Mouse (Mus musculus) MEL (cell line): ENCODE measurements around the gene Coasy. TPM values are rescaled to one million over a fixed set of nuclear protein-coding genes. Genes with fewer than 3 reads are reported as not detected.

Source experiments
- DNase-seq: peaks from one replicate; pipeline ENCODE4 v3.0.0; 2011; ENCODE audit warnings: low read depth, low spot score
- H3K27ac ChIP-seq: 2 replicates; pipeline ENCODE4 v1.5.1; 2012; ENCODE audit warnings: low read depth, mild to moderate bottlenecking, control low read depth, low read length, moderate library complexity; ENCODE audit not compliant: control insufficient read depth
- H3K27me3 ChIP-seq, 2 experiments: fragments of 150-350 bp in 1 of 2; sonication (generic) in 1 of 2; 2 replicates each; pipeline ENCODE4 v1.6.1; 2012; ENCODE audit warnings: low read length in 2 of 2, mild to moderate bottlenecking in 2 of 2, improper control_type of control experiment in 1 of 2, moderate library complexity in 1 of 2; ENCODE audit not compliant: insufficient read depth in 2 of 2, control insufficient read depth in 1 of 2
- H3K36me3 ChIP-seq, 2 experiments: 2 replicates each; pipeline ENCODE4 v1.6.1; 2012 to 2014; ENCODE audit warnings: low read length in 2 of 2, improper control_type of control experiment in 1 of 2, inconsistent platforms in 1 of 2, mild to moderate bottlenecking in 1 of 2; ENCODE audit not compliant: insufficient read depth in 2 of 2, control insufficient read depth in 1 of 2
- H3K4me1 ChIP-seq, 2 experiments: fragments of 150-350 bp in 1 of 2; sonication (generic) in 1 of 2; 2 replicates each; pipeline ENCODE4 v1.6.1; 2012; ENCODE audit warnings: low read length in 2 of 2, improper control_type of control experiment in 1 of 2, mild to moderate bottlenecking in 1 of 2; ENCODE audit not compliant: insufficient read depth in 2 of 2, control insufficient read depth in 1 of 2
- H3K4me3 ChIP-seq, 2 experiments: fragments of 150-350 bp in 1 of 2; sonication (generic) in 1 of 2; 2 replicates each; pipeline ENCODE4 v1.5.1; 2012; ENCODE audit warnings: low read depth in 2 of 2, low read length in 2 of 2, mild to moderate bottlenecking in 2 of 2, moderate library complexity in 2 of 2, control low read depth in 1 of 2, improper control_type of control experiment in 1 of 2; ENCODE audit not compliant: control insufficient read depth in 1 of 2, insufficient read depth in 1 of 2
- H3K79me2 ChIP-seq: 2 replicates; pipeline ENCODE4 v1.6.1; 2012; ENCODE audit warnings: mild to moderate bottlenecking, low read length, moderate library complexity; ENCODE audit not compliant: control insufficient read depth, poor library complexity, insufficient read depth
- H3K9ac ChIP-seq: 2 replicates; pipeline ENCODE4 v1.6.1; 2012; ENCODE audit warnings: low read depth, mild to moderate bottlenecking, control low read depth, low read length, moderate library complexity; ENCODE audit not compliant: control insufficient read depth, poor library complexity, severe bottlenecking
- H3K9me3 ChIP-seq: fragments of 150-350 bp; sonication (generic); replicated peaks from 2 replicates; pipeline ENCODE4 v1.6.1; 2012; ENCODE audit warnings: mild to moderate bottlenecking, low read length, improper control_type of control experiment, moderate library complexity; ENCODE audit not compliant: insufficient read depth
- CHD2 ChIP-seq: IDR thresholded peaks from 2 replicates; pipeline ENCODE4 v1.6.1; 2011; ENCODE audit warnings: low read length, improper control_type of control experiment
- CTCF ChIP-seq, 3 experiments: IDR thresholded peaks in 2 of 3; conservative IDR thresholded peaks in 1 of 3; 2 replicates each; pipeline ENCODE4 v1.5.1; 2011 to 2012; ENCODE audit warnings: low read length in 3 of 3, low read depth in 2 of 3, mild to moderate bottlenecking in 2 of 3, improper control_type of control experiment in 1 of 3, inconsistent platforms in 1 of 3, mixed read lengths in 1 of 3, moderate library complexity in 1 of 3; ENCODE audit not compliant: control insufficient read depth in 1 of 3, insufficient read depth in 1 of 3, poor library complexity in 1 of 3, severe bottlenecking in 1 of 3
- E2F4 ChIP-seq: IDR thresholded peaks from 2 replicates; pipeline ENCODE4 v1.6.1; 2011; ENCODE audit warnings: low read depth, low read length, improper control_type of control experiment, borderline replicate concordance
- ELF1 ChIP-seq: IDR thresholded peaks from 2 replicates; pipeline ENCODE4 v1.6.1; 2014; ENCODE audit warnings: low read depth, mild to moderate bottlenecking, inconsistent platforms, low read length, improper control_type of control experiment, moderate library complexity
- EP300 ChIP-seq, 2 experiments: IDR thresholded peaks; 2 replicates each; pipeline ENCODE4 v1.6.1; 2011; ENCODE audit warnings: improper control_type of control experiment in 2 of 2, low read length in 2 of 2, low read depth in 1 of 2, mild to moderate bottlenecking in 1 of 2
- ETS1 ChIP-seq: IDR thresholded peaks from 2 replicates; pipeline ENCODE4 v1.6.1; 2012; ENCODE audit warnings: low read depth, mild to moderate bottlenecking, inconsistent platforms, low read length, improper control_type of control experiment, moderate library complexity
- GABPA ChIP-seq: IDR thresholded peaks from 2 replicates; pipeline ENCODE4 v1.6.1; 2012; ENCODE audit warnings: low read depth, mild to moderate bottlenecking, inconsistent platforms, low read length, improper control_type of control experiment, moderate library complexity
- GATA1 ChIP-seq: IDR thresholded peaks from 2 replicates; pipeline ENCODE4 v1.6.1; 2011; ENCODE audit warnings: low read depth, low read length, improper control_type of control experiment
- HCFC1 ChIP-seq: IDR thresholded peaks from 2 replicates; pipeline ENCODE4 v1.6.1; 2012; ENCODE audit warnings: low read depth, mild to moderate bottlenecking, inconsistent platforms, low read length, improper control_type of control experiment, moderate library complexity
- JUND ChIP-seq: IDR thresholded peaks from 2 replicates; pipeline ENCODE4 v1.6.1; 2011; ENCODE audit warnings: low read depth, mild to moderate bottlenecking, improper control_type of control experiment, low read length
- KAT2A ChIP-seq: conservative IDR thresholded peaks from 2 replicates; pipeline ENCODE4 v1.6.1; 2012; ENCODE audit warnings: low read depth, low read length, improper control_type of control experiment, inconsistent platforms
- MAFK ChIP-seq: IDR thresholded peaks from 2 replicates; pipeline ENCODE4 v1.6.1; 2011; ENCODE audit warnings: low read depth, mild to moderate bottlenecking, low read length, improper control_type of control experiment, borderline replicate concordance
- MAX ChIP-seq: IDR thresholded peaks from 2 replicates; pipeline ENCODE4 v1.6.1; 2011; ENCODE audit warnings: low read length, improper control_type of control experiment
- MAZ ChIP-seq: IDR thresholded peaks from 2 replicates; pipeline ENCODE4 v1.6.1; 2012; ENCODE audit warnings: low read depth, mild to moderate bottlenecking, inconsistent platforms, low read length, improper control_type of control experiment
- MEF2A ChIP-seq: IDR thresholded peaks from 2 replicates; pipeline ENCODE4 v1.6.1; 2014; ENCODE audit warnings: low read depth, mild to moderate bottlenecking, inconsistent platforms, low read length, improper control_type of control experiment; ENCODE audit not compliant: poor library complexity, insufficient replicate concordance, severe bottlenecking; ENCODE audit errors: extremely low read depth
- MYB ChIP-seq: IDR thresholded peaks from 2 replicates; pipeline ENCODE4 v1.6.1; 2011; ENCODE audit warnings: mild to moderate bottlenecking, low read depth, low read length, improper control_type of control experiment
- MYC ChIP-seq: IDR thresholded peaks from 2 replicates; pipeline ENCODE4 v1.6.1; 2011; ENCODE audit warnings: low read depth, mild to moderate bottlenecking, low read length, improper control_type of control experiment, moderate library complexity
- NELFE ChIP-seq: IDR thresholded peaks from 2 replicates; pipeline ENCODE4 v1.6.1; 2011; ENCODE audit warnings: low read depth, low read length, improper control_type of control experiment
- NRF1 ChIP-seq: IDR thresholded peaks from 2 replicates; pipeline ENCODE4 v1.6.1; 2014; ENCODE audit warnings: low read depth, mild to moderate bottlenecking, inconsistent platforms, low read length, improper control_type of control experiment, moderate library complexity; ENCODE audit not compliant: poor library complexity, insufficient read depth, severe bottlenecking
- POLR2A ChIP-seq, 2 experiments: IDR thresholded peaks; 2 replicates each; pipeline ENCODE4 v1.6.1; 2011 to 2012; ENCODE audit warnings: low read length in 2 of 2, mild to moderate bottlenecking in 2 of 2, control low read depth in 1 of 2, improper control_type of control experiment in 1 of 2, low read depth in 1 of 2, moderate library complexity in 1 of 2; ENCODE audit not compliant: control insufficient read depth in 1 of 2, insufficient read depth in 1 of 2, poor library complexity in 1 of 2
- POLR2AphosphoS5 ChIP-seq: IDR thresholded peaks from 2 replicates; pipeline ENCODE4 v1.6.1; 2012; ENCODE audit warnings: low read depth, borderline replicate concordance, mild to moderate bottlenecking, inconsistent platforms, low read length, moderate library complexity, mixed read lengths
- RAD21 ChIP-seq: IDR thresholded peaks from 2 replicates; pipeline ENCODE4 v1.6.1; 2011; ENCODE audit warnings: mild to moderate bottlenecking, low read depth, low read length, improper control_type of control experiment
- RCOR1 ChIP-seq: IDR thresholded peaks from 2 replicates; pipeline ENCODE4 v1.6.1; 2012; ENCODE audit warnings: low read depth, mild to moderate bottlenecking, inconsistent platforms, low read length, improper control_type of control experiment
- SIN3A ChIP-seq: IDR thresholded peaks from 2 replicates; pipeline ENCODE4 v1.6.1; 2012; ENCODE audit warnings: low read length, improper control_type of control experiment, inconsistent platforms
- SMC3 ChIP-seq: IDR thresholded peaks from 2 replicates; pipeline ENCODE4 v1.6.1; 2011; ENCODE audit warnings: low read depth, low read length, improper control_type of control experiment
- TAL1 ChIP-seq: IDR thresholded peaks from 2 replicates; pipeline ENCODE4 v1.6.1; 2012; ENCODE audit warnings: mild to moderate bottlenecking, inconsistent platforms, low read length, moderate library complexity, mixed read lengths
- TBP ChIP-seq: IDR thresholded peaks from 2 replicates; pipeline ENCODE4 v1.8.0; 2011; ENCODE audit warnings: low read depth, low read length, improper control_type of control experiment
- TCF12 ChIP-seq: IDR thresholded peaks from 2 replicates; pipeline ENCODE4 v1.6.1; 2014; ENCODE audit warnings: low read depth, mild to moderate bottlenecking, inconsistent platforms, low read length, improper control_type of control experiment, moderate library complexity
- UBTF ChIP-seq: IDR thresholded peaks from 2 replicates; pipeline ENCODE4 v1.6.1; 2012; ENCODE audit warnings: low read depth, mild to moderate bottlenecking, inconsistent platforms, low read length, improper control_type of control experiment, moderate library complexity, borderline replicate concordance; ENCODE audit not compliant: insufficient read depth
- USF1 ChIP-seq: IDR thresholded peaks from 2 replicates; pipeline ENCODE4 v1.6.1; 2014; ENCODE audit warnings: low read depth, mild to moderate bottlenecking, inconsistent platforms, low read length, improper control_type of control experiment, moderate library complexity
- USF2 ChIP-seq, 2 experiments: IDR thresholded peaks; 2 replicates each; pipeline ENCODE4 v1.6.1; 2011 to 2012; ENCODE audit warnings: improper control_type of control experiment in 2 of 2, low read length in 2 of 2, borderline replicate concordance in 1 of 2, inconsistent platforms in 1 of 2, low read depth in 1 of 2, mild to moderate bottlenecking in 1 of 2; ENCODE audit not compliant: insufficient read depth in 1 of 2
- ZC3H11A ChIP-seq: IDR thresholded peaks from 2 replicates; pipeline ENCODE4 v1.6.1; 2012; ENCODE audit warnings: low read depth, mild to moderate bottlenecking, inconsistent platforms, low read length, improper control_type of control experiment
- ZKSCAN1 ChIP-seq: IDR thresholded peaks from 2 replicates; pipeline ENCODE4 v1.6.1; 2012; ENCODE audit warnings: low read depth, mild to moderate bottlenecking, inconsistent platforms, low read length, improper control_type of control experiment, moderate library complexity
- ZMIZ1 ChIP-seq: IDR thresholded peaks from 2 replicates; pipeline ENCODE4 v1.6.1; 2012; ENCODE audit warnings: low read depth, mild to moderate bottlenecking, inconsistent platforms, low read length, improper control_type of control experiment, moderate library complexity
- ZNF384 ChIP-seq: IDR thresholded peaks from 2 replicates; pipeline ENCODE4 v1.6.1; 2012; ENCODE audit warnings: low read depth, mild to moderate bottlenecking, inconsistent platforms, low read length, improper control_type of control experiment
- polyA plus RNA-seq, 2 experiments: library from polyadenylated mRNA; stranded (reverse) in 1 of 2; unstranded in 1 of 2; fragments of >175 nt in 1 of 2; fragments of >200 nt in 1 of 2; gene quantifications; 2 replicates each; pipeline versions ENCODE4 v1.2.1 to v1.2.4; 2012; ENCODE audit warnings: low replicate concordance in 2 of 2, low read depth in 1 of 2; ENCODE audit not compliant: insufficient read length in 2 of 2, insufficient read depth in 1 of 2, missing spikeins in 1 of 2
- total RNA-seq: library from RNA; depleted of rRNA; stranded (reverse); fragments of 300-350 nt; gene quantifications from 2 replicates; pipeline ENCODE4 v1.2.3, GENCODE M21; 2012

Coasy gene
- total and polyA plus RNA-seq, 3 experiments = 34.8 to 44.2 TPM; not detected in 1

DNA sequence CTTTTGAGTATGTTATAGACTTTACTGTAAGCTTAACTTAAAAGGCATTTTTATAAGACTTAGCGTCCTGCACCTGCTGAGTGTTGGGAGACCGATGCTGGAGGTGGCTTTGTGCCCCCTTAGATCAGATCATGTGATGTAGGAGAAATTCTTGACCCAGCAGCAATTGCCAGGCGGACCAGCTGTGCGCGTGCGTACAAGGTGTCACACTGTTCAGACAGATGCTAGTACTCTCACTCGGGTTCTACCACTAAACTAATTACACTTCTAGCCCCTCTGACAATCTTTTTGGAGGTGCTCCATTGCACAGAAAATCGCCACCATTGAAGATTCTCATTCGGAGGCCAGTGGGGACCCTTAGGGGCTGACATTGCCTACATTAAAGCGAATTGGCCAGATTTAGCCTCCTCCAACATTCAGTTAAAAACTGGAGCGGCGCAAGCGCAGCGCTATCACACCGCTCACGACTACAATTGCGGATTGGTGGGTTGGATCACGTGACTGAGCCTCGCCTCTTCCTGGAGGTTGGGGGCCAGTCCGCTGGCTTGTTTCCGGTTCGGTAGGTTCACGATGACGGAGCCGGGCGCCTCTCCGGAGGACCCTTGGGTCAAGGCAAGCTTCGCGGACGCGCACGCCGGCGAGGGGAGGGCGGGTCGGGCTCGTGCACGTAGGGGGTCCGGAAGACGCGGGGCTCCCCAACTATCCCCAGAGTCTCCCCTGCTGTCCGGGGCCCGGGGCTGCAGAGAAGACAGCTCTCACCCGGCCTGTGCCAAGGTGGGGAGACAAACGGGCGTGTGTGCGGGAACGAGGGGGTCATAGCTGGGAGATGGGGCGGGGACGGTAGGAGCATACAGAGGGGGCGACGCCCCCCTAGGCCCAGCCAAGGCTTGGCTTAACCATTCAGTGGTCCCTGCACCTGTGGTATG is 4.7 kb downstream of the Coasy start, which contains the start of gene Mlx:
TSS of gene Mlx (plus strand) at position 522 of the 926 bp plus-strand sequence.
- Histone ChIP-seq H3K36me3 (peaks cover 7 to 15% of the 10 kb centered on the region in 2 experiments), H3K4me1 (peaks cover 4 to 19% of the 10 kb centered on the region in 2 experiments), H3K79me2 (peaks cover 23% of the 10 kb centered on the region)
- TF ChIP-seq RAD21 (no peak), ZMIZ1 (peak; percentile 82), GABPA (no peak), MYC (no peak; the same call in 1 of the 2 replicates), CTCF (IDR thresholded peaks at IDR 0.05 in 2 of 3, conservative IDR thresholded peaks at IDR 0.05 in 1 of 3; ENCODE audit: control insufficient read depth in 1 of 3, insufficient read depth in 1 of 3, low read depth in 2 of 3, low read length in 3 of 3, poor library complexity in 1 of 3, severe bottlenecking in 1 of 3) (no peak), NRF1 (peak; percentile 94), MYB (peak; percentile 77), USF2 (IDR thresholded peaks at IDR 0.05; ENCODE audit: borderline replicate concordance in 1 of 2, insufficient read depth in 1 of 2, low read depth in 1 of 2, low read length in 2 of 2) (peak; percentile 94 to 95), JUND (no peak), POLR2A (IDR thresholded peaks at IDR 0.05; ENCODE audit: control insufficient read depth in 1 of 2, insufficient read depth in 1 of 2, low read depth in 1 of 2, low read length in 2 of 2, poor library complexity in 1 of 2) (peak; percentile 72 to 90), SMC3 (no peak), MAZ (peak; percentile 91; the same call in 1 of the 2 replicates), UBTF (no peak), USF1 (peak; percentile 99), KAT2A (no peak; the same call in 1 of the 2 replicates), TCF12 (0 out of 2 replicates have a peak, but pooled peaks have one; percentile 25), SIN3A (peak; percentile 89), POLR2AphosphoS5 (no peak), TBP (peak; percentile 85), CHD2 (no peak), ZC3H11A (no peak), HCFC1 (peak; percentile 84), ELF1 (peak; percentile 94), E2F4 (no peak), ETS1 (0 out of 2 replicates have a peak, but pooled peaks have one; percentile 25), EP300 (IDR thresholded peaks at IDR 0.05; ENCODE audit: low read depth in 1 of 2, low read length in 2 of 2) (no peak), NELFE (peak; percentile 78), MAFK (no peak), MEF2A (no peak), ZNF384 (no peak), GATA1 (peak; percentile 51; the same call in 1 of the 2 replicates), TAL1 (no peak), RCOR1 (no peak), MAX (peak; percentile 96), ZKSCAN1 (no peak)

More for the DNA sequence above, 4.7 kb downstream of the Coasy start, which contains the start of gene Mlx:
- Histone ChIP-seq H3K27ac (peak within 1 kb of the TSS; percentile 66), H3K27me3 (no peaks in the 10 kb centered on the region), H3K9me3 (no peaks in the 10 kb centered on the region), H3K4me3 (peak within 1 kb of the TSS; percentile 77 to 80), H3K9ac (peak within 1 kb of the TSS; percentile 81)
- DNase-seq = peak; percentile 97
